Mouse (Mus musculus): ENCODE results near the gene Cdk7. TPM values are rescaled to one million over a fixed set of nuclear protein-coding genes. Genes with fewer than 3 reads are reported as not detected.

Cdk7 gene
- polyA plus RNA-seq, 1 experiment from 2014 or later = 92.0 TPM

DNA sequence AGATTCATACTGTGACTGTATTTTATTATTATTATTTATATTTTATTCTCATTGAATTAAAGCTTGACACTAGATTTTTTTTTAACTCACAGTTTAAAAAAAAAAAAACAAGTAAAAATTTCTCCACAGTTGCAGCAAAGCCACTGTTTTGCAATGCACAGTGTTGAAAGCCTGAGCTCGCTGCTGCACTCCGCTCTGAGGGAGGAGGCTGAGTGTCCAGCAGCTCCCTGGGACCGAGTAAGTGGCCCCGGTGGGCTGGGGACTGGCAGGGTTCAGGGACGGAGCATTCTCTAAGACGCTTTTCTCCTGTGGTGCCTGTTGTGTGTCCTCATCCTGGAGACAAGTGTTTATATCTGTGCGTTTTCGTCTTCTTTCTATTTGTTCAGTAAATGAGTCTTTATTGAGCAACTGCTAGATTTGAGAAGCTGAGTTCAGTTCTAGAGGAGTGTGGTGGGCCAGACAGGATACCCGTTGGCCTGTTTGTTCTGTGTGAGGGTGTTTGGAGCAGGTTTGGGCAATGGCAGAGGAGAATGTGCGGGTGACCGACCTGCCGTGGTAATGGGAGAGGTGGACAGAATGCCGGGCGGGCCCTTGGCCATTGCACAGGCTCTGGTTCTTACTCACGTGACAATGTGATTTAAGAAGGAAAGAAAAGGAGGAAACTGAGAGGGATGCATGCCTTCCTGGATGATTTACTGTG, 54.7 kb downstream of the Cdk7 start:
- H3K4me2 ChIP-seq = no peak overlapping the region
- WGBS = 82% methylated on average over 15 of the region's 15 CpGs
- ATAC-seq (replicated peaks; ENCODE audit: low FRiP score) = no peak

GRCm38 (mm10) chr13:100670181-100670741, 60.5 kb downstream of the Cdk7 start:
- no peak for ATAC-seq (replicated peaks; ENCODE audit: low FRiP score)
- no peaks in the 10 kb centered on the region for H3K4me1 ChIP-seq (replicated peaks; ENCODE audit: control insufficient read depth, insufficient read depth, low read length)
- H3K9ac ChIP-seq (ENCODE audit: low read depth, low read length) = peak overlapping the region; percentile 72
- H3K4me3 ChIP-seq (ENCODE audit: low read depth, low read length) = peak overlapping the region; percentile 57
- peak overlapping the region; percentile 82 for H3K4me2 ChIP-seq
- WGBS = 30% methylated on average over 9 of the region's 9 CpGs
- H3K36me3 ChIP-seq (ENCODE audit: control insufficient read depth, insufficient read depth, low read length) = peaks cover 6% of the 10 kb centered on the region; the same call in 1 of the 2 replicates
- H3K27me3 ChIP-seq (replicated peaks; ENCODE audit: control insufficient read depth, insufficient read depth, low read length) = no peaks in the 10 kb centered on the region
- DNase-seq (ENCODE audit: low spot score) = no peak
- H3K27ac ChIP-seq (ENCODE audit: low read depth, low read length) = peak overlapping the region; percentile 65
- no peaks in the 10 kb centered on the region for H3K9me3 ChIP-seq (ENCODE audit: control insufficient read depth, low read length)

More for the DNA sequence above, 54.7 kb downstream of the Cdk7 start:
- Histone ChIP-seq H3K9ac (ENCODE audit: low read depth, low read length) (no peak overlapping the region), H3K9me3 (ENCODE audit: control insufficient read depth, low read length) (no peaks in the 10 kb centered on the region), H3K4me1 (replicated peaks; ENCODE audit: control insufficient read depth, insufficient read depth, low read length) (no peaks in the 10 kb centered on the region), H3K36me3 (ENCODE audit: control insufficient read depth, insufficient read depth, low read length) (no peaks in the 10 kb centered on the region), H3K27ac (ENCODE audit: low read depth, low read length) (no peak overlapping the region), H3K4me3 (ENCODE audit: low read depth, low read length) (no peak overlapping the region), H3K27me3 (replicated peaks; ENCODE audit: control insufficient read depth, insufficient read depth, low read length) (no peaks in the 10 kb centered on the region)
- no peak for DNase-seq (ENCODE audit: low spot score)

GRCm38 (mm10) chr13:100669291-100670022, 61.3 kb downstream of the Cdk7 start, which contains the start of gene Ccdc125:
Gene Ccdc125, plus strand, starts transcription at chr13:100669717.
- Histone ChIP-seq H3K36me3 (ENCODE audit: control insufficient read depth, insufficient read depth, low read length) (peaks cover 6% of the 10 kb centered on the region; the same call in 1 of the 2 replicates), H3K4me2 (peak within 1 kb of the TSS; percentile 82), H3K4me3 (ENCODE audit: low read depth, low read length) (peak within 1 kb of the TSS; percentile 57), H3K9ac (ENCODE audit: low read depth, low read length) (peak within 1 kb of the TSS; percentile 72), H3K27ac (ENCODE audit: low read depth, low read length) (peak within 1 kb of the TSS; percentile 65), H3K4me1 (replicated peaks; ENCODE audit: control insufficient read depth, insufficient read depth, low read length) (no peaks in the 10 kb centered on the region), H3K9me3 (ENCODE audit: control insufficient read depth, low read length) (no peaks in the 10 kb centered on the region), H3K27me3 (replicated peaks; ENCODE audit: control insufficient read depth, insufficient read depth, low read length) (no peaks in the 10 kb centered on the region)
- ATAC-seq (replicated peaks; ENCODE audit: low FRiP score) (peak; percentile 61), DNase-seq (ENCODE audit: low spot score) (peak; percentile 65)
- 2% methylated on average over 44 of the region's 44 CpGs for WGBS

- DNase-seq (ENCODE audit: low spot score) (peak; percentile 50), ATAC-seq (replicated peaks; ENCODE audit: low FRiP score) (no peak; the same call in 1 of the 2 replicates)
- Histone ChIP-seq H3K36me3 (ENCODE audit: control insufficient read depth, insufficient read depth, low read length) (peaks cover 2% of the 10 kb centered on the region; the same call in 1 of the 2 replicates), H3K4me3 (ENCODE audit: low read depth, low read length) (no peak overlapping the region), H3K4me2 (no peak overlapping the region), H3K9me3 (ENCODE audit: control insufficient read depth, low read length) (no peaks in the 10 kb centered on the region), H3K9ac (ENCODE audit: low read depth, low read length) (no peak overlapping the region), H3K27me3 (replicated peaks; ENCODE audit: control insufficient read depth, insufficient read depth, low read length) (no peaks in the 10 kb centered on the region), H3K27ac (ENCODE audit: low read depth, low read length) (no peak overlapping the region), H3K4me1 (replicated peaks; ENCODE audit: control insufficient read depth, insufficient read depth, low read length) (no peaks in the 10 kb centered on the region)
- 42% methylated on average over 4 of the region's 4 CpGs for WGBS
Observed at GRCm38 (mm10) chr13:100659864-100660456, 70.8 kb downstream of the Cdk7 start.

GRCm38 (mm10) chr13:100658091-100658490, 72.6 kb downstream of the Cdk7 start:
- Histone ChIP-seq H3K9me3 (ENCODE audit: control insufficient read depth, low read length) (no peaks in the 10 kb centered on the region), H3K9ac (ENCODE audit: low read depth, low read length) (no peak overlapping the region), H3K4me3 (ENCODE audit: low read depth, low read length) (no peak overlapping the region), H3K36me3 (ENCODE audit: control insufficient read depth, insufficient read depth, low read length) (peaks cover 2% of the 10 kb centered on the region; the same call in 1 of the 2 replicates), H3K4me2 (no peak overlapping the region), H3K27ac (ENCODE audit: low read depth, low read length) (no peak overlapping the region), H3K4me1 (replicated peaks; ENCODE audit: control insufficient read depth, insufficient read depth, low read length) (no peaks in the 10 kb centered on the region; the same call in 1 of the 2 replicates), H3K27me3 (replicated peaks; ENCODE audit: control insufficient read depth, insufficient read depth, low read length) (no peaks in the 10 kb centered on the region)
- no peak for DNase-seq (ENCODE audit: low spot score)
- ATAC-seq (replicated peaks; ENCODE audit: low FRiP score) = no peak
- 92% methylated on average over 5 of the region's 5 CpGs for WGBS

Other genes starting within 250 kb of the Cdk7 start
- 83.2 and 86.6 TPM in 2 replicates for gene Gtf2h2, start 238.4 kb downstream of the Cdk7 start, polyA plus RNA-seq (2014; fragmentation: Nextera tagmentation; extraction: Ambion mirVana)
- gene Ocln, start 178.2 kb downstream of the Cdk7 start, polyA plus RNA-seq (2014; fragmentation: Nextera tagmentation; extraction: Ambion mirVana) = 8.5 and 9.4 TPM in 2 replicates
- gene Marveld2, start 114.0 kb downstream of the Cdk7 start, polyA plus RNA-seq (2014; fragmentation: Nextera tagmentation; extraction: Ambion mirVana) = 9.1 and 9.5 TPM in 2 replicates
- gene Ak6, start 80.0 kb downstream of the Cdk7 start, polyA plus RNA-seq (2014; fragmentation: Nextera tagmentation; extraction: Ambion mirVana) = 328 and 349 TPM in 2 replicates
- gene Rad17, start 79.9 kb downstream of the Cdk7 start, polyA plus RNA-seq (2014; fragmentation: Nextera tagmentation; extraction: Ambion mirVana) = 32.1 and 33.5 TPM in 2 replicates
- gene Taf9, start 79.4 kb downstream of the Cdk7 start, polyA plus RNA-seq (2014; fragmentation: Nextera tagmentation; extraction: Ambion mirVana) = 25.1 and 26.0 TPM in 2 replicates
- 8.1 and 8.8 TPM in 2 replicates for gene Ccdc125, start 61.2 kb downstream of the Cdk7 start, polyA plus RNA-seq (2014; fragmentation: Nextera tagmentation; extraction: Ambion mirVana)
- gene Mrps36, start 13.7 kb upstream of the Cdk7 start, polyA plus RNA-seq (2014; fragmentation: Nextera tagmentation; extraction: Ambion mirVana) = 238 and 241 TPM in 2 replicates
- 73.0 and 77.5 TPM in 2 replicates for gene Cenph, start 45.0 kb upstream of the Cdk7 start, polyA plus RNA-seq (2014; fragmentation: Nextera tagmentation; extraction: Ambion mirVana)
- gene Ccnb1, start 55.6 kb upstream of the Cdk7 start, polyA plus RNA-seq (2014; fragmentation: Nextera tagmentation; extraction: Ambion mirVana) = 343 and 384 TPM in 2 replicates
- 56.2 and 61.6 TPM in 2 replicates for gene Slc30a5, start 102.5 kb upstream of the Cdk7 start, polyA plus RNA-seq (2014; fragmentation: Nextera tagmentation; extraction: Ambion mirVana)